Mouse (Mus musculus) kidney, adult 18-20 months (tissue): ENCODE data around the gene Tmc8.
"Not testable (repeated sequence)": the region's sequence is repeated elsewhere in the genome, so short reads cannot be mapped to it uniquely, and the experiment has no call there.

ENCODE experiments used
- DNase-seq: peaks from one replicate; pipeline ENCODE4 v3.0.0; 2021

Tmc8 gene

DNA sequence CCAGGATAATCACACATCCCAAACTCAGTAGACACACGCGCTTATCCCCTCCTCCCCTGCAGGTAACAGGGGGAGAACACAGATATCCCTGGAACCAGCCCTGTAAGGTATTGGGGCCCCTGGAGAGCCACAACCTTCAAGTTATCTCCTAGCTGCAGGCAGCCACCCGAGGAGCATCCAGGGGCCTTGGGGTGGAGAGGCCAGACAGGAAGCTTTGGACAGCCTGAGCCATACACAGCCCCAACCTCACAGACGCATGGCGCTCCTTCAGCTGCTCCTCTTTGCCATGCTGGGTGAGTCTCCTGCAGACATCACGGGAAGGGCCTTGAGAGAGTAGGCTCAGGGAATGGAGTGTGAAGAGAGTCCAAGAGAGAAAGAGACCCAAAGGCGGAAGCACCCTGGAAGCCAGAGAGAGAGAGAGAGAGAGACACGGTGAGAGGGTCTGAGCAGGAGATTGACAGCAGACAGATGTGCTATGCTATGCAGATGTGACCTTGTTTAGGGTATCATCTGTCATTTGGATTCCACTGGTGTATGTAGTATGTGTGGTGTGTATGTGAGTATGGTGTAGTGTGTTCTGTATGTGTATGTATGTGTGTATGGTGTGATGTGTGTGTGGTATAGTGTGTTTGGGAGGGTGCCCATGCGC, 15.8 kb downstream of the Tmc8 start, which contains the start of gene 6030468B19Rik:
Gene 6030468B19Rik (plus strand): TSS at position 150 of the 649 bp plus-strand sequence.
- no peak for DNase-seq

DNA sequence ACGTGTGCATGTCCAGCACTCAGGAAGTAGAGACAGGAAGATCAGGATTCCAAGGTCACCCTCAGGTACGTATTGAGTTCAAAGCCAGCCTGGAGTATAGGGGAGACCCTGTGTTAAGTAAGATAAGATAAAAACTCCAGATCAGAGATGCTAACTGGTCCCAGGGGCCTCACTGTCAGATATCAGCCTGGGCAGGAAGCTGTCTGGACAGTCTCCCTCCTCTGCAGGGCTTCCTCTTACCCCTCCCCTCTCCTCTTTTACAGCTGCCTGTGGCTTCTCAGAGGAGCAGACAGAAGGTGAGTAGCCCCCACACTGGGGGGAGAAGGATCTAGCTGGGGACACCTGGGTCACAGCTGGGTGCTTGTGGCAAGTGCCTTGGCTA, 16.3 kb downstream of the Tmc8 start:
- no peak for DNase-seq

DNA sequence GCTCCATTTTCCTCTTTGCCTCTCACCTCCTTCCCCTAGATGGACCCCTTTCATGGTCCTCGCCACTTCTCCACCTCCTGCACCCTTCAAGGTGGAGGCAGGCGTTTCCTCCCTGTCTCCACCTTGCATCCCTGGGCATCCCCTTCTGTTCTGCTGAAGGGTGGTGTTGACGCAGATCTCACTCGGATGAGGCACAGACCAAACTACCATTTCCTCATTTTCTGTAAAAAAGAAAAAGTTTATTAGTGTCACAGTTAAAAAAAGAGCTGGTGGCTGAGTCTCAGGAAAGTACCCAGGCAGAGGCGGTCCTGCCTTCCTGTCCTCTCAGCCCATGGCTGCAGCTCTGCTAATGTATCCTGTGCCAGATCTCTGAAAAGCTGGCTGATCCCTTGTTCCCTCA, 17.3 kb downstream of the Tmc8 start:
- no peak for DNase-seq

- DNase-seq, result no peak
Measured at GRCm38 (mm10) chr11:117800038-117800437, 18.2 kb downstream of the Tmc8 start.

GRCm38 (mm10) chr11:117801650-117802049, 19.8 kb downstream of the Tmc8 start:
- no peak for DNase-seq

GRCm38 (mm10) chr11:117803166-117803688, 21.4 kb downstream of the Tmc8 start:
- no peak for DNase-seq

DNA sequence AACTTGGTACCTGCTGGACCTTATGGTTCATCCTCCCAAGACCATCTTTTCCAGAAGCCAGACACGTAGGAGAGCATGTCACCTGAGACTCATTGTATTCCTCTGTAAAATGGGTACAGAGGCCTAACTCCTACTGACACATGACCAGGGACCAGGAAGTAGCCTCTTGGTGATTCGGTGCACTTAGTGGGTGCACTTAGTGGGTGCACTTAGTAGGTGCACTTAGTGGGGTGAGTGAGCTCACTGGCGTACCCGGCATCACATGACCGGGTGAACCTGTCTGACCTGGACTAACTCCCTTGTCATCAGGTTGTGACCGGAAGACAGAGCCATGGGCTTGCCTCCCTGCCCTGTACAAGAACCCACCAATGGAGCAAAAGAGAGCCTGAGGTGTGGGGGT, 24.9 kb downstream of the Tmc8 start:
- DNase-seq, result no peak

- peak; percentile 86 for DNase-seq
Measured at GRCm38 (mm10) chr11:117809407-117810311, 27.8 kb downstream of the Tmc8 start, which contains the start of the genes Gm20708 and Syngr2. TSS of gene Gm20708 (plus strand) at chr11:117809668. TSS of gene Syngr2 (plus strand) at chr11:117809668.

DNA sequence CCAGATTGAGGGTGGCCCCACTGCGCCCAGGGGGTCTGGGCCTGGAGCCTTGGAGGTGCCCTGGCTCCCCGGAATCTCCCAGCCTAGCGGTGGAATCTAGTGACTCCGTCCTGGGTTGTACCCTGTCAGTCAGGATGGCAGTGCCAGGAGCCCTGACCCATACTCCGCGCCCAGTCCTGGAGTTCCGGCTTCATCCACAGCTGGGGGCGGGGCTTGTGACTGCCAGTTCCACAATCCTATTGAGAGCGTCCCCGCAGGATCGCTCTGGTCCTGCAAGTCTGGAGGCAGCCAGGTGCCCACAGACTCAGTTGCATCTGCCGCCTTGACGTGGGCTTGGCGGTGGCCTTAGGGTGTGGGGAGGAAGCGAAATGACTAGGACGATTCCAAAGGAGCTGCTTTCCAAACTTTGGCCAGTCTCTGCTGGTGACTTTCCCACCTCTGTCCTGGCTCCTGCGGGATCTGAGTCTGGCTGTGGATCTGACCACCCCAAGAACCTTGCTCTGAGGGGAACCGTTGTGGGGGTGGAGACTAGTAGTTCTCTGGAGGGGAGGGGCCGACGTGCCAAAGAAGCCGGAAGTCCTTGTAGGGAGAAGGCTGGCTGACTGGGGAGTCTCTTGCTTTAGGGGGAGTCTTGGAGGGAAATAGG, 28.6 kb downstream of the Tmc8 start:
- peak; percentile 92 for DNase-seq

DNA sequence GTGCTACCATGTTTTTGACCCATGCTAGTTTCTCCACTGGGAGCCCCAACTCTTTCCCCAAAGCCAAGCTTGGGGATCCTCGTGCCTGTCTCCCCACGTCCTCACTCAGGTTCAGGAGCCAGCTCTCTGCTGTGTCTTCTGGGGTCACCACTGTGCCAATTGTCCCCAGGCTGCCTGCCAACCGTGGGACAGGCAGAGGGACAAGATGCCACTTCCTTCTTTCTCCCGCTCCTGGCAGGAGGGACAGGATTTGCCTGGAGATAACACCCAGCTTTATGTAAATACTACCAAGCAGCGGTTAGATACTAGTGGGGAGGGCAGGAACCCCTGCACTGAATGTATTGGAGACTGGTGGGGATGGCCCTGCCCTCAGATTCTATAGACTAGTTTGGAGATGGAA, 32.0 kb downstream of the Tmc8 start:
- no peak for DNase-seq

- DNase-seq, result no peak
Measured at GRCm38 (mm10) chr11:117814704-117815366, 33.0 kb downstream of the Tmc8 start.

DNA sequence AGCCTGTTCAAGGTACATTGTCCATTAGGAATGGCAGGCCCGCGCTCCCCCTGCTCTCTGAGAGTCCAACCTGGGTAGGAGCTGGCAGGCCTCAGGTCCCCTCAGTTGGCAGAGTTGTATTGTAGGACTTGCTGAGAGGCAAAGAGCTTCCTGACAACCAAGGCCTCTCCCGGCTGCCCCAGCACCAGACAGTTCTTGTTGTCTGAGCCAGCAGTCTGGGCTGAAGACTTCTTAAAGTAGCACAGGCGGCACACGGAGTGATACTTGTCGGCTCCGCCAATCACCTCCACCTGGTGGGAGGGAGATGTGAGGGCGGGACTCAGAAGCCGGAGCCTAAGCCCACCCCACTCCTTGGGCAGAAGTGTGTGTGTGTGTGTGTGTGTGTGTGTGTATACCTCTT, 34.0 kb downstream of the Tmc8 start:
- not testable (repeated sequence) for DNase-seq

DNA sequence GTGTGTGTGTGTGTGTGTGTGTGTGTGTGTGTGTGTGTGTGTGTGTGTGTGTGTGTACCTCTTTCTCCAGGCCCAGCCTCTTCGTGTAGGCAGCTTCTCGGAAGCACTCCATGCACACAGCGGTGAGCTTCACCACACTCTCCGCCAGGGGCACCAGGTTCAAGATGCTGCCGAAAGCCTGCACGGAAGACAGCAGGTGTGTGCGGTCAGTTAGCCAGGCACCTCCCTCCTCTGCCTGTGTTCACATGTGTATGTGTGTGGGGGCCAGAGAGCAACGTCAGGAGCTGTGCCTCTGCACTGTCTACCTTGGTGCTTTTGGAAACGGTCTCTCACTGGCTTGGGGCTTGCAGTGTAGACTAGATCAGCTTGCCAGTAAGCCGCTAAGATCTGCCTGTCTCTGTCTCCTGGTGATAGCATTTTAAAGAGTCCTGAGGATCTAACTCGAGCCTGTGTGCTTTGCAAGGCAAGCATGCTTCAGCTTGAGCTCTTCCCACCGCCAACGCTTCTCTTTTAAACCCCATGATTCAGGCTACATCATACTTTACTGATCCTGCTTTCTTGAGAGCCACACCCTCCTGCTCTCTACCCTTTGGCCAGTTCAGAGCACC, 34.6 kb downstream of the Tmc8 start:
- no peak for DNase-seq

GRCm38 (mm10) chr11:117819095-117819494, 37.2 kb downstream of the Tmc8 start:
- DNase-seq, result no peak

- no peak for DNase-seq
Measured at GRCm38 (mm10) chr11:117820173-117820572, 38.3 kb downstream of the Tmc8 start.

DNA sequence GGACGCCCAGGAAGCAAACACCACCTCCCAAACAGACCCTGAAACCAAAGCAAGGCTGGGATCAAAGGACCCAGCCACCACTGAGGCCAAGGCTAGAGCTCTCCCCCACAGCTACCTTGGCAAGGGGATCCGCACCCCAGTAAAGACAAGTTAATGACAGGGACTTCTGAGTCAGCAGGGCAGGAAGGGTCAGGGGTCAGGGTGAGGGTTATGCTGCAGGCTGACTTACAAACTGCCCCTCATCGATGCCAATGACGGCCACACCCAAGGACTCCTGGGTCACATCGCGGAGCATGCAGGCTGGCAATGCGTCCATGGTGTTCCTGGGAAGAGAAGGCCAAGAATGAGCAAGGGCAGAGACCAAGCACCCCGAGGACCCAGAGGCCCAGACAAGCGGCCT, 40.0 kb downstream of the Tmc8 start:
- no peak for DNase-seq

DNA sequence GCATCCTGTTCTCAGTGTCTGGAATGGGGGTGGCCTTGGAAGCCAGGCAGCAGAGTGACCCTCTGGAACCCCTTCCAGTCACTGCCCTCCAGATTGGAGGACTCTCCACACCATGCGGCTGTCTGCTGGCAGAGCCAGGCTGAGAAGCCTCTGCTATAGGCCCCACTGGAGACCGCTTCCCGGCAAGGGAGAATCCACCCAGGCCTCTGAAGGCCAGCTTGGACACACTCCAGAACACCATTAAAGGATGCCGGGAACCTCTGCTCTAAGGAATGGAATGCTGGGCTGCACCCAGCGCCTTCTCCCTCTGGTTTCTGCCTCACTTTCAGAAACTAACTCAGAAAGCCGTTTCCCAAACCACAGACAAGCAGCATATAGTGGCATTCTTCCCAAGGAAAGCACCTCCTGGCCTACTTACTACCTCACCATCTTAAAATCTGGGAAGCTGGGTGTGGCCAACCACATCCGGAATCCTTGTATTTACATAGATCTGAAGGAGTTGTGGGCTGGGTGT, 40.9 kb downstream of the Tmc8 start:
- no peak for DNase-seq

- DNase-seq, result no peak
Measured at GRCm38 (mm10) chr11:117823411-117823810, 41.5 kb downstream of the Tmc8 start.

DNA sequence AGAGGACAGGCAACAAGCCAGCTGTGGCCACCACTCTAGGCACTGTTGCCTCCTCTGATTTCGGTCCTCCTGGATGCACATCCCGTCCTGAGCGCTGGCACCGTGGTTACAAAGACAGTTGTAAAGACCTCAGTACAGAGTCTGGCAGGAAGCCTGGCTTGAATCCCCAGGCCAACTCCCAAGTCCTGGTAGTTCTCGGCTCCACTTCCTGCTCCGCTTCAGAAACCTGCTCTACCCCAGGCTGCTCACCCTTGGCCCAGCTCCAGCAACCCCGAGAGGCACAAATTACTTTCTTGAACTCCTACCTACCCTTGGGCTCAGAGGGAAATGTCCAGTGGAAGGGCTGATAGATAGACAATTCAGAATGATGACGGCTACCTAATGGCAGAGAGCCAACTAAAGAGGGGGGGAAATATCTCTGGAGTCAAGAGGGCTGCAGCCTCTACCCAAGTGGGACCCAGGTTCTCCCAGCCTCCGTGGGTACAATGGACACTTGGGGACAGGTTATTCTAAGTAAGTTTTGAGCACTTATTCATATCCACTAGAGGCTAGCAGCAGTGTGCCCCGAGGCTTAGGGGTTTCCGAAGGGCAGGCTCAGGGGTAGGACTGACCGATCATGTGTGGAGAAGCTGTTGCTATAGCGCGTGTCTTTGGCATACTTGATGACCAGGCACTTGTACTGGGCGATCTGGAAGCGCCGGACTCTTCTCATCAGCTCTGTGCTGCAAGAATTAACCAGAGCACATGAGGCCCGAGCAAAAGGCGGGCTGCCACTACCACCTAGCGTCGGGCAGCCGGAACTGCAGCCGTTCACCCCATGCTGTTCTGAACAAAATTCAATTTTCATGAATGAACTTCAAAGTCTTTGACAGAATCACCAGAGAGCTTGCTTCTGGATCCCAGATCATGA, 42.4 kb downstream of the Tmc8 start:
- DNase-seq, result peak; percentile 85

GRCm38 (mm10) chr11:117825333-117826101, 43.6 kb downstream of the Tmc8 start, which contains the start of the genes Afmid and Tk1:
TSS of gene Afmid (plus strand) at chr11:117825924.
TSS of gene Tk1 (minus strand) at chr11:117826092.
- peak; percentile 79 for DNase-seq
